In the genomic region with DNA sequence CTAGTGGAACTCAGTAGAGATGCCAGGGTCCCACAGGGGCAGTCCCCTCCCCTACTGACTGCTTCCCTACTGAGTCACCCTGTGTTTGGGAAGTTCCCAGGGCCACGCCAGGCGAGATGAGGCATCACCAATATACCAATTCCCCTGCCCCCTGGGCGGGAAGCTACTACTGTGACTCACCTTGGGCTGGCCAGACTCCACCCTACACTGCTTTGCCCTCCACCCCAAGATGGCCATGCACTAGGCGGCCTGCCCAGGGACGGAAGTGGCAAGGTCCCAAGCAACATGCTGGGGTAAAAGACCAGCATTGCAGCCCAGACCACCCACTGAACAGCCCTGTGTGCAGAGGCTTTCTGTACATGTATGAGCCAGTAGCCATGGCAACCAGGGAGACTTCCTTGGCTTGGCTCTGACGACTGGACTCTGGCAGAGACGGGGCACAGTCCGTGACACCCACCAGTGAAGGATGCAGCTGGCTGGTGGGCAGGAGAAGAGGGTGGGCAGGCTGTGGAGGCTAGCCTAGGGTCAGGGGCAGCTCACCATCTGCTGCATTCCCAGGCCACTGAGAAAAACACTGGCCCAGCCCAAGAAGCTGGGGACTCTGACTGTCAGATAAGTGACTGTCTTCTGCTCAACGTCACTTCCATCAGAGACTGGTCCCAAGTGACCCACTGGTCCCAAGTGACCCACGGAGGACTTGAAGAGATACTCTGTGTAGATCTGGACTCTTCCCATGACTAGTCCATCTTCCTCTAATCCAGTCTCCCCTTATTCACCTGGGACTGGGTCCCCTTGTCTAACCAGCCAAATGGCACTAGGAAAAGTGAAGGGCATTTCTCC, we compare ENCODE assay signal across 9 mouse cellular contexts. TPM values are rescaled to one million over a fixed set of nuclear protein-coding genes. Genes with fewer than 3 reads are reported as not detected.
DNase-seq lines count a peak whose midpoint lies in the region; ATAC-seq lines count a peak whose summit lies in the region.
"Had no signal": no experiment of that assay in that cellular context is flagged by ENCODE, and none has a peak within 500 bp of the region (broad histone marks: within the 10 kb centered on the region; RNA-seq: fewer than 3 reads in every experiment).

No protein-coding gene starts in this region.

- no peaks in the 10 kb centered on the region for H3K9me3 ChIP-seq in hindbrain, embryonic 13.5 days
- no peaks in the 10 kb centered on the region for H3K9me3 ChIP-seq in intestine, embryonic 15.5 days

- 0 out of 2 replicates have a peak, but pooled peaks cover 14% of the 10 kb centered on the region for H3K27me3 ChIP-seq in hindbrain, embryonic 13.5 days
- H3K27me3 ChIP-seq in intestine, embryonic 15.5 days (replicated peaks) = no peaks in the 10 kb centered on the region

- DNase-seq in cerebellum, adult 11-12 months = peak; percentile 52
- peak; percentile 23 for DNase-seq in lung, postnatal 10 days
- no peak for DNase-seq in lung, postnatal 4 days
- peak; percentile 71 for DNase-seq in retina, postnatal 1 day

- peak overlapping the region; percentile 32; the same call in 1 of the 2 replicates for H3K27ac ChIP-seq in hindbrain, embryonic 13.5 days
- no peak overlapping the region for H3K27ac ChIP-seq in intestine, embryonic 15.5 days
- H3K27ac ChIP-seq: liver, embryonic 14.5 days had no signal

- no peak overlapping the region for H3K4me3 ChIP-seq in hindbrain, embryonic 13.5 days
- H3K4me3 ChIP-seq in intestine, embryonic 15.5 days (replicated peaks) = no peak overlapping the region

- H3K9ac ChIP-seq in hindbrain, embryonic 13.5 days = 0 out of 2 replicates have a peak overlapping the region, but pooled peaks have one; percentile 6
- no peak overlapping the region for H3K9ac ChIP-seq in intestine, embryonic 15.5 days
- H3K9ac ChIP-seq: liver, embryonic 14.5 days had no signal

- H3K36me3 ChIP-seq in hindbrain, embryonic 13.5 days = peaks cover 8% of the 10 kb centered on the region
- no peaks in the 10 kb centered on the region for H3K36me3 ChIP-seq in intestine, embryonic 15.5 days

- 52% methylated on average over 10 of the region's 10 CpGs for WGBS in hindbrain, embryonic 13.5 days
- 73% methylated on average over 10 of the region's 10 CpGs for WGBS in intestine, embryonic 15.5 days

- H3K4me1 ChIP-seq in hindbrain, embryonic 13.5 days (replicated peaks) = peaks cover 99% of the 10 kb centered on the region
- peaks cover 82% of the 10 kb centered on the region for H3K4me1 ChIP-seq in intestine, embryonic 15.5 days (replicated peaks)

- no peak overlapping the region for H3K4me2 ChIP-seq in hindbrain, embryonic 13.5 days
- H3K4me2 ChIP-seq in intestine, embryonic 15.5 days (replicated peaks) = no peak overlapping the region

- ATAC-seq in cerebellum, adult (ENCODE audit: insufficient number of reproducible peaks, low FRiP score, low TSS enrichment) = no peak
- no peak for ATAC-seq in hindbrain, embryonic 13.5 days (ENCODE audit: low FRiP score)
- no peak for ATAC-seq in intestine, embryonic 15.5 days
- ATAC-seq in erythroid progenitor cell, adult 5-6 weeks (replicated peaks; ENCODE audit: low FRiP score, poor library complexity, severe bottlenecking) = no peak

RNA-seq across cellular contexts. Expression of a gene that starts 24.5 kb away (rescaled TPM):
- 13.6 and 17.0 TPM in 2 replicates for polyA plus RNA-seq in hindbrain, embryonic 13.5 days (2015; fragmentation: Nextera tagmentation; extraction: Ambion mirVana)
- polyA plus RNA-seq in intestine, embryonic 15.5 days (2015; fragmentation: Nextera tagmentation; extraction: Ambion mirVana) = 5.8 and 7.1 TPM in 2 replicates
- 2.5 and 2.9 TPM in 2 replicates for total RNA-seq in erythroid progenitor cell, adult 5-6 weeks (2015; ENCODE audit: low replicate concordance)
- 1.4 TPM in 2 replicates for total RNA-seq in erythroid progenitor cell, adult 5-6 weeks (2017; ENCODE audit: low replicate concordance)

Comparison
In these comparisons a context has a peak if more than half of its experiments do, and no peak if none do; other contexts are left out.
1. DNase-seq: peak in cerebellum, adult 11-12 months (single experiment), lung, postnatal 10 days (single experiment) and retina, postnatal 1 day (single experiment); none in lung, postnatal 4 days (0 of 2).